Mouse (Mus musculus) monocyte, adult 5-6 weeks (primary cell): ENCODE results near the gene Gm5286. TPM values are rescaled to one million over a fixed set of nuclear protein-coding genes. Genes with fewer than 3 reads are reported as not detected.
"Not testable (repeated sequence)": the region's sequence is repeated elsewhere in the genome, so short reads cannot be mapped to it uniquely, and the experiment has no call there.

Source experiments
- ATAC-seq: fragments of 153-309, 156-312 bp; replicated peaks from 2 replicates; pipeline ENCODE4 v1.8.0; 2017; ENCODE audit warnings: mild to moderate bottlenecking; ENCODE audit not compliant: low TSS enrichment, insufficient number of reproducible peaks, severe bottlenecking, poor library complexity, low FRiP score
- total RNA-seq: library from RNA; stranded (forward); fragments of 200-1000, 200-491, 200-594 nt; gene quantifications from 3 replicates; pipeline ENCODE4 v1.2.3, GENCODE M21; 2017

Gm5286 gene
- not detected in 3 replicates for total RNA-seq

DNA sequence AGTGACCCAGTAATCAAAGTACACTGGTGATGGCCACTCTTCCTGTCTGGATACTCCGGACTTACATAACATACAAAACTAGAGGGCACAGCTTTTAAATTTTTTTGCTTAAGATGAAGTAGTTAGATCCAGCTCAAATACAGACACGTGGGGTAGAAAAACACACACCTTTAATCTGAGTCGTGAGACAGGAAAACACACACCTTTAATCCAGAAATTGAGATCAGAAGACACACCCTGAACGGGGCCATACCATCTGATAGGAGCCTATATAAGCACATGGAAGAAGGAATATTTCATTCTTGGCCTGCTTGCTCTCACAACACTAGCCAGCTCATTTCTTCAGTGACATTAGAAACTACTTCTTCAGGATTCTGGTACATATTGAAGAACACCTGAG lies at the start of gene Gm5286:
TSS of gene Gm5286 (plus strand) at position 301 of the 400 bp plus-strand sequence.
- ATAC-seq: not testable (repeated sequence)

DNA sequence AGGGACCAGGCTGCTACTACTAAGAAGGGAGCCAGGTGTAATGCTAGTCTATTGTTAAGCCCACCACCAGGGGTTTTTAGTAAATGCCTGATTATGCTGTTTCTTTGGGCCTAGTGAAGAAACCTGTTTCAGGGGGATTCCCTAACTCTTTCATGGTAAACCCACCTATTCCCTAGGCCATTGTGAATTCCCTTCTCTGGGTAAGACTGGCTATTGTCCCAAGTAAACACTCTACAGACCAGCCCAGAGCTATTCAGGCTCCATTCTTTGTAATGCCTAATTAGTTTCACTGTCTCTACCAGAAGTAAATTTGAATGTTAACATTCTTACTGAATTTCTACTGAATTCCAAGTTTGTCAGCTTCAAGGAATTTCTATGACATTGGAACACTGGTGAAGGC lies 29.2 kb upstream of the Gm5286 start:
- not testable (repeated sequence) for ATAC-seq

DNA sequence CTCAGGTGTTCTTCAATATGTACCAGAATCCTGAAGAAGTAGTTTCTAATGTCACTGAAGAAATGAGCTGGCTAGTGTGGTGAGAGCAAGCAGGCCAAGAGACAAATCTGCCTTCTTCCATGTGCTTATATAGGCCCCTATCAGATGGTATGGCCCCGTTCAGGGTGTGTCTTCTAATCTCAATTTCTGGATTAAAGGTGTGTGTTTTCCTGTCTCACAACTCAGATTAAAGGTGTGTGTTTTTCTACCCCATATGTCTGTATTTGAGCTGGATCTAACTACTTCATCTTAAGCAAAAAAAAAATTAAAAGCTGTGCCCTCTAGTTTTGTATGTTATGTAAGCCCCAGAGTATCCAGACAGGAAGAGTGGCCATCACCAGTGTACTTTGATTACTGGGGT lies 18.4 kb upstream of the Gm5286 start, which contains the start of gene Gm10696:
TSS of gene Gm10696 (minus strand) at position 101 of the 400 bp plus-strand sequence.
- not testable (repeated sequence) for ATAC-seq

Other genes with a start within 250 kb of the Gm5286 start
- gene Tdpoz5, start 235.4 kb upstream of the Gm5286 start, total RNA-seq: not detected in 3 replicates
- gene Gm9125, start 141.8 kb upstream of the Gm5286 start, total RNA-seq: not detected in 3 replicates
- gene Gm10697, start 124.1 kb upstream of the Gm5286 start, total RNA-seq: not detected in 3 replicates
- not detected in 3 replicates for gene Gm10696, start 18.5 kb upstream of the Gm5286 start, total RNA-seq
- not detected in 3 replicates for gene Gm4778, start 67.3 kb downstream of the Gm5286 start, total RNA-seq
- 1.9 to 5.4 TPM (median 3.7 TPM) in 3 replicates for gene Them4, start 113.4 kb downstream of the Gm5286 start, total RNA-seq
- not detected in 3 replicates for gene Them5, start 145.4 kb downstream of the Gm5286 start, total RNA-seq
- gene C2cd4d, start 165.7 kb downstream of the Gm5286 start, total RNA-seq: not detected in 3 replicates
- gene Rorc, start 176.1 kb downstream of the Gm5286 start, total RNA-seq: 0.38 TPM in 1 of 3 replicates, not detected in the others
- not detected in 3 replicates for gene Lingo4, start 201.8 kb downstream of the Gm5286 start, total RNA-seq
- 1.2 to 4.4 TPM (median 2.8 TPM) in 3 replicates for gene Tdrkh, start 216.6 kb downstream of the Gm5286 start, total RNA-seq
- gene Mrpl9, start 246.6 kb downstream of the Gm5286 start, total RNA-seq: 54.6 to 77.8 TPM (median 70.4 TPM) in 3 replicates
- 0.43 TPM in 1 of 3 replicates, not detected in the others for gene Oaz3, start 247.2 kb downstream of the Gm5286 start, total RNA-seq